Mouse (Mus musculus) small intestine, adult 2 months (tissue): ENCODE results near the gene Golm1.

Experiments
- CTCF ChIP-seq: fragments of 200-500 bp; IDR thresholded peaks from 2 replicates; pipeline ENCODE4 v1.5.1; 2012; ENCODE audit warnings: low read depth, mild to moderate bottlenecking, control low read depth, inconsistent platforms, low read length, moderate library complexity, mixed read lengths; ENCODE audit not compliant: insufficient replicate concordance, insufficient read length; ENCODE audit errors: extremely low read depth
- POLR2A ChIP-seq: fragments of 200-500 bp; IDR thresholded peaks from 2 replicates; pipeline ENCODE4 v1.6.1; 2012; ENCODE audit warnings: low read depth, mild to moderate bottlenecking, control low read depth, inconsistent platforms, low read length, moderate library complexity

DNA sequence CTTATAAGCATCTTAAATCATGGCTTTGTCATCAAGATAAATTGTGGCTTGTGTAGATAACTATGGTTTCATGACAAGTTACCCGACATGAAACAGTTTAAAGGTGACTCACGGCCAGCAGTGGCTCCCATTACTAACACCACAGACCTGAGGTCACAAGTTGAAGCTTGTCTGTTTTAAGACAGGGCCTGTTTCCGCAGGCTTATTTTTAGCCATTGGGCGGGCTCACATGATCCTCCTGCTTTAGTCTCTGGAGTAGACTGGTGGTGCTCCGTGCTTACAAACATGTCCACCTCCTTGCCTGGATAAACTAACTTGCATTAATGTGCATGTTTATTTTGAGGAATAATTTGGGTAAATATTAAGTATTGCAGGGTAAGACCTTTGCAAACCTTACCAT is 50.7 kb downstream of the Golm1 start:
- TF ChIP-seq POLR2A (no peak), CTCF (no peak)
